Mouse (Mus musculus): ENCODE measurements at regions not wholly inside any gene's neighbourhood (a gene's known extent, or its start where the extent isn't known, plus 50 kb on each side); places are given as distances from the start of the nearest gene placed in this dataset.

GRCm38 (mm10) chr10:37407487-37407886, 268.8 kb upstream of the Marcks start:
- no peak for TF ChIP-seq CTCF (IDR thresholded peaks at IDR 0.05; ENCODE audit: borderline replicate concordance, control insufficient read depth, extremely low read depth, insufficient read depth, low read length, poor library complexity)
- TF ChIP-seq POLR2A (IDR thresholded peaks at IDR 0.05; ENCODE audit: control insufficient read depth, extremely low read depth, insufficient read depth, low read length, poor library complexity), result no peak

Measured in thymus, adult 2 months (tissue).